Mouse (Mus musculus) bone marrow macrophage, adult 2 months (primary cell): ENCODE results near the gene Isoc2a.

ENCODE experiments used
- CTCF ChIP-seq: IDR thresholded peaks from 2 replicates; pipeline ENCODE4 v1.5.1; 2012; ENCODE audit warnings: low read depth, mild to moderate bottlenecking, low read length, moderate library complexity
- POLR2A ChIP-seq: IDR thresholded peaks from 2 replicates; pipeline ENCODE4 v1.6.1; 2012; ENCODE audit warnings: mild to moderate bottlenecking, low read depth, low read length, borderline replicate concordance

- TF ChIP-seq CTCF = no peak
- TF ChIP-seq POLR2A = no peak
These were observed 39.3 kb upstream of the Isoc2a start for GRCm38 (mm10) chr7:4837639-4838038.
